Mouse (Mus musculus) stomach, postnatal 0 days (tissue): ENCODE data around the gene Grm1. TPM values are rescaled to one million over a fixed set of nuclear protein-coding genes. Genes with fewer than 3 reads are reported as not detected.

ENCODE experiments used
- ATAC-seq: fragments of 200-750 bp; cut with Nextera tagmentation; 2 replicates; pipeline ENCODE4 v1.8.0; 2017; ENCODE audit not compliant: low FRiP score, low TSS enrichment
- DNase-seq: peaks from one replicate; pipeline ENCODE4 v3.0.0-alpha.2; 2016; ENCODE audit warnings: low spot score
- H3K27ac ChIP-seq: fragments of 300-500 bp; sonication (generic); replicated peaks from 2 replicates; pipeline ENCODE4 v1.5.1; 2014; ENCODE audit warnings: mild to moderate bottlenecking, control low read depth
- H3K27me3 ChIP-seq: fragments of 300-500 bp; sonication (generic); 2 replicates; pipeline ENCODE4 v1.6.1; 2014; ENCODE audit warnings: low read length; ENCODE audit not compliant: control insufficient read depth, insufficient read depth
- H3K36me3 ChIP-seq: fragments of 300-500 bp; sonication (generic); 2 replicates; pipeline ENCODE4 v1.6.1; 2014; ENCODE audit warnings: low read length, mixed read lengths; ENCODE audit not compliant: control insufficient read depth, insufficient read depth
- H3K4me1 ChIP-seq: fragments of 300-500 bp; sonication (generic); replicated peaks from 2 replicates; pipeline ENCODE4 v1.6.1; 2014; ENCODE audit warnings: antibody characterized with exemption; ENCODE audit not compliant: control insufficient read depth, insufficient read depth
- H3K4me2 ChIP-seq: fragments of 300-500 bp; sonication (generic); replicated peaks from 2 replicates; pipeline ENCODE4 v1.6.1; 2014; ENCODE audit warnings: low read depth, mild to moderate bottlenecking, control low read depth, moderate library complexity
- H3K4me3 ChIP-seq: fragments of 300-500 bp; sonication (generic); 2 replicates; pipeline ENCODE4 v1.5.1; 2014; ENCODE audit warnings: low read depth, low read length, control low read depth
- H3K9ac ChIP-seq: fragments of 300-500 bp; sonication (generic); 2 replicates; pipeline ENCODE4 v1.6.1; 2014; ENCODE audit warnings: mild to moderate bottlenecking, low read length, control low read depth, mixed read lengths
- H3K9me3 ChIP-seq: fragments of 300-500 bp; sonication (generic); 2 replicates; pipeline ENCODE4 v1.6.1; 2016; ENCODE audit warnings: low read length; ENCODE audit not compliant: control insufficient read depth
- CTCF ChIP-seq: IDR thresholded peaks from 2 replicates; pipeline ENCODE4 v1.5.1; 2016; ENCODE audit warnings: antibody characterized with exemption, low read depth, mild to moderate bottlenecking, moderate library complexity
- EP300 ChIP-seq: optimal IDR thresholded peaks from 2 replicates; pipeline ENCODE3; 2016; ENCODE audit warnings: antibody characterized with exemption
- WGBS: fragments of 180-500 bp; shearing (Covaris S2); extraction: QIAGEN DNeasy Blood & Tissue Kit; methylation state at CpG from one replicate; pipeline ENCODE4 v1.1.7; 2014; 5-methylcytosine and 5-hydroxymethylcytosine counted together
- polyA plus RNA-seq: library from polyadenylated mRNA; unstranded; fragments of >200 nt; fragmentation: Nextera tagmentation; extraction: Ambion mirVana; gene quantifications from 2 replicates; pipeline ENCODE4 v1.2.1, GENCODE M21; 2015

Grm1 gene
- polyA plus RNA-seq, 1 experiment from 2014 or later: not detected

- no peak overlapping the region for H3K4me3 ChIP-seq
- H3K9ac ChIP-seq: no peak overlapping the region
- H3K27me3 ChIP-seq: no peaks in the 10 kb centered on the region
- ATAC-seq: no peak
- no peaks in the 10 kb centered on the region for H3K36me3 ChIP-seq
- no peak overlapping the region for H3K4me2 ChIP-seq
- no peak overlapping the region for H3K27ac ChIP-seq
- DNase-seq: no peak
- H3K9me3 ChIP-seq: no peaks in the 10 kb centered on the region
- 93% methylated on average over 2 of the region's 2 CpGs for WGBS
- no peak for TF ChIP-seq CTCF
- no peak for TF ChIP-seq EP300
- H3K4me1 ChIP-seq: no peaks in the 10 kb centered on the region
These were observed 134.6 kb downstream of the Grm1 start for GRCm38 (mm10) chr10:10947531-10947930.

- WGBS: 63% methylated on average over 2 of the region's 2 CpGs
- no peak overlapping the region for H3K27ac ChIP-seq
These were observed 138.2 kb downstream of the Grm1 start for GRCm38 (mm10) chr10:10944003-10944402.

GRCm38 (mm10) chr10:10942248-10942647 is 139.9 kb downstream of the Grm1 start:
- no peak for TF ChIP-seq EP300
- TF ChIP-seq CTCF: no peak
- DNase-seq: no peak
- WGBS: 81% methylated on average over 6 of the region's 6 CpGs

More at GRCm38 (mm10) chr10:10944003-10944402, 138.2 kb downstream of the Grm1 start:
- TF ChIP-seq EP300 (no peak), CTCF (no peak)
- H3K4me2 ChIP-seq: no peak overlapping the region
- no peak overlapping the region for H3K9ac ChIP-seq
- no peaks in the 10 kb centered on the region for H3K27me3 ChIP-seq
- no peak for DNase-seq
- H3K4me1 ChIP-seq: no peaks in the 10 kb centered on the region
- H3K4me3 ChIP-seq: no peak overlapping the region
- no peaks in the 10 kb centered on the region for H3K36me3 ChIP-seq
- ATAC-seq: no peak
- H3K9me3 ChIP-seq: no peaks in the 10 kb centered on the region

DNA sequence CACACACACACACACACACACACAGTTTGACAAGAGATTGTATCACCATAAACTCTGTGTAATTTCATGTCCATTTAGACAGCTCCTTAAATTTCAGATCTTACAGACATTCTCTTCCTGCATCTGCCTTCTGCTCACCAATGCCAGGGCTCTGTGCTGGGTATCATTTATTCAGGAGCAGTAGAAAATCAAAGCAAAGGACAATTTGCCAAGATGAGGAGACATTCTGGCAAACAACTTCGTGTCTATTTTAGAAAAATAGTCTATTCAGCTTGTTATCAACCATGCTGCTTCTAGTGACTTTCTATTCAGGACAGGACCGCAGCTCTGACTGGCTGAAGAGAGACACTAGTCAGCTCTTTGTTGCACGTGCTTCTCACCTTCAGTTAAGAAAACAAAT is 146.3 kb downstream of the Grm1 start:
- DNase-seq: no peak
- TF ChIP-seq CTCF: no peak
- no peak for TF ChIP-seq EP300
- H3K4me3 ChIP-seq: no peak overlapping the region

More at GRCm38 (mm10) chr10:10942248-10942647, 139.9 kb downstream of the Grm1 start:
- Histone ChIP-seq H3K27me3 (no peaks in the 10 kb centered on the region), H3K4me2 (no peak overlapping the region), H3K9ac (no peak overlapping the region), H3K9me3 (no peaks in the 10 kb centered on the region), H3K27ac (no peak overlapping the region), H3K4me3 (no peak overlapping the region), H3K36me3 (no peaks in the 10 kb centered on the region), H3K4me1 (no peaks in the 10 kb centered on the region)
- no peak for ATAC-seq

DNA sequence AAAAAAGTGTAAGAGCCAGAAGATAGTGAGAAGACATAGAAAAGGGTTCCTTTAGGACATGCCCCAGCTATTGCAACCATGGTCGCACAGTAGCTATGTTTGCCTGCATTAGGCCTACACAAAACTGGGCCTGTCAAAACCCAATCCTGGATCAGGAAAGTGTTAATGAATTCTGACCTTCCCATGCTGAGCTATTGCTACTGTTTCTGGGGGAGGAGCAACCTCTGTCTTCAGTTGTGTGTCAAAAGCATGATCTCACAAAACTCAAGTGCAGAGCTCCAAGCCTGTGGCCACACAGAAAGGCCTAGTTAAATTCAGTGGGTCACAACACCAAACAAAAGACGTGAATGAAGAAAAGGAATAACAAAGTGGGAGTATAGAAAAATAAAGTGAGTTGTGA is 152.5 kb downstream of the Grm1 start:
- H3K4me3 ChIP-seq: no peak overlapping the region
- H3K4me2 ChIP-seq: no peak overlapping the region
- no peak for TF ChIP-seq CTCF
- no peak for TF ChIP-seq EP300
- no peak overlapping the region for H3K9ac ChIP-seq
- no peak overlapping the region for H3K27ac ChIP-seq
- H3K9me3 ChIP-seq: no peaks in the 10 kb centered on the region
- 79% methylated on average over 2 of the region's 2 CpGs for WGBS
- DNase-seq: no peak
- no peaks in the 10 kb centered on the region for H3K4me1 ChIP-seq
- no peak for ATAC-seq
- no peaks in the 10 kb centered on the region for H3K27me3 ChIP-seq
- H3K36me3 ChIP-seq: no peaks in the 10 kb centered on the region

More for the DNA sequence above, 146.3 kb downstream of the Grm1 start:
- Histone ChIP-seq H3K27ac (no peak overlapping the region), H3K4me1 (no peaks in the 10 kb centered on the region), H3K36me3 (no peaks in the 10 kb centered on the region), H3K4me2 (no peak overlapping the region), H3K9me3 (no peaks in the 10 kb centered on the region), H3K27me3 (no peaks in the 10 kb centered on the region), H3K9ac (no peak overlapping the region)
- WGBS: 59% methylated on average over 3 of the region's 3 CpGs
- ATAC-seq: no peak

DNA sequence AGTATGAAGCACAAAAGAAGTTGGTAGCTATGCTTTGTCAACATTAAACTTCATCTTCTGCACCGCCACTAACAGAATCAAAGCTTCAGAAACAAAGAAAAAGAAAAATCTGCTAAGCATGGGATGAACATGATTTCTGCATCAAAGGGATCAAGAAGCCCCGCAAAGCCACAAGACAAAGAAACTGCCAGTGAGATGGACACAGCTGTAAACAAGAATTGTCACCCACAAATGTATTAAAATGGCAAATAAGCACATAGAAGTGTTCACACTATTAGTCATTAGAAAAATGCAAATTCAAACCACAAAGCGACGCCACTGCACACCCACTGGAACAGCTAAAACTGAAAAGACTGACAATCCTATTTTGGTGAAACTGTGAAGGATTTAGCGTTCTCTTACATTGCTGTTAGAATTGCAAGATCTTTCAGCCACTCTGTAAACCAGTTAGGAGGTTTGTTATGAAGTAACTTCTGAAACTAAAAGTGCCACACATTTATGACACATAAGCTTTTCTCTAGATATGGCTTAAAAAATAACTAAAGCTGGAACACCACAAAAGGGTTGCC is 153.3 kb downstream of the Grm1 start:
- H3K4me2 ChIP-seq: no peak overlapping the region
- no peaks in the 10 kb centered on the region for H3K27me3 ChIP-seq
- H3K9ac ChIP-seq: no peak overlapping the region
- ATAC-seq: no peak
- H3K4me3 ChIP-seq: no peak overlapping the region
- H3K4me1 ChIP-seq: no peaks in the 10 kb centered on the region
- no peak overlapping the region for H3K27ac ChIP-seq
- H3K36me3 ChIP-seq: no peaks in the 10 kb centered on the region
- 71% methylated on average over 5 of the region's 5 CpGs for WGBS
- H3K9me3 ChIP-seq: no peaks in the 10 kb centered on the region
- no peak for DNase-seq
- TF ChIP-seq EP300 (no peak), CTCF (no peak)
